Comparison of ENCODE assay signal across 8 mouse cellular contexts in genomic region chr19:56105452-56106091, GRCm38 (mm10).
DNase-seq lines count a peak whose midpoint lies in the region; ATAC-seq and TF ChIP-seq lines count a peak whose summit lies in the region.
"Had no signal": no experiment of that assay in that cellular context is flagged by ENCODE, and none has a peak within 500 bp of the region (broad histone marks: within the 10 kb centered on the region; RNA-seq: fewer than 3 reads in every experiment).

No protein-coding gene starts in this region.

- no peak overlapping the region for H3K9ac ChIP-seq in midbrain, embryonic 11.5 days (ENCODE audit: low read length)
- no peak overlapping the region for H3K9ac ChIP-seq in midbrain, embryonic 15.5 days
- no peak overlapping the region for H3K9ac ChIP-seq in hindbrain, embryonic 15.5 days
- no peak overlapping the region for H3K9ac ChIP-seq in limb, embryonic 12.5 days (replicated peaks)

- intact Hi-C loops in left cerebral cortex, adult 2 months (cut with DNase I): no loop called here

- no peak overlapping the region for H3K27ac ChIP-seq in midbrain, embryonic 11.5 days (ENCODE audit: low read depth, low read length)
- no peak overlapping the region for H3K27ac ChIP-seq in midbrain, embryonic 15.5 days
- H3K27ac ChIP-seq in hindbrain, embryonic 15.5 days (replicated peaks): no peak overlapping the region
- peak overlapping the region; percentile 65 for H3K27ac ChIP-seq in limb, embryonic 12.5 days
- no peak overlapping the region for H3K27ac ChIP-seq in left cerebral cortex, adult 2 months

- H3K36me3 ChIP-seq in midbrain, embryonic 11.5 days (ENCODE audit: control insufficient read depth, insufficient read depth, low read length): no peaks in the 10 kb centered on the region
- no peaks in the 10 kb centered on the region for H3K36me3 ChIP-seq in midbrain, embryonic 15.5 days (replicated peaks)
- no peaks in the 10 kb centered on the region for H3K36me3 ChIP-seq in hindbrain, embryonic 15.5 days
- H3K36me3 ChIP-seq in limb, embryonic 12.5 days: no peaks in the 10 kb centered on the region

- no peak for TF ChIP-seq CTCF in left cerebral cortex, adult 2 months (IDR thresholded peaks at IDR 0.05)

- peak; percentile 79 for ATAC-seq in midbrain, embryonic 11.5 days (ENCODE audit: low FRiP score)
- no peak for ATAC-seq in midbrain, embryonic 15.5 days (replicated peaks)
- peak; percentile 68; the same call in 1 of the 2 replicates for ATAC-seq in hindbrain, embryonic 15.5 days (ENCODE audit: low FRiP score, low read depth)
- 0 out of 2 replicates have a peak, but pooled peaks have one; percentile 32 for ATAC-seq in limb, embryonic 12.5 days (ENCODE audit: insufficient number of reproducible peaks, insufficient read depth, low FRiP score, low TSS enrichment, low read depth)

- no peak overlapping the region for H3K4me3 ChIP-seq in midbrain, embryonic 11.5 days (ENCODE audit: low read depth, low read length)
- no peak overlapping the region for H3K4me3 ChIP-seq in midbrain, embryonic 15.5 days
- H3K4me3 ChIP-seq in hindbrain, embryonic 15.5 days: no peak overlapping the region
- no peak overlapping the region for H3K4me3 ChIP-seq in limb, embryonic 12.5 days (replicated peaks)
- H3K4me3 ChIP-seq in left cerebral cortex, adult 2 months: no peak overlapping the region
- H3K4me3 ChIP-seq: myocyte had no signal

- H3K4me1 ChIP-seq in midbrain, embryonic 11.5 days (ENCODE audit: control insufficient read depth, insufficient read depth, low read length): 0 out of 2 replicates have a peak, but pooled peaks cover 2% of the 10 kb centered on the region
- H3K4me1 ChIP-seq in midbrain, embryonic 15.5 days: peaks cover 7% of the 10 kb centered on the region; the same call in 1 of the 2 replicates
- no peaks in the 10 kb centered on the region for H3K4me1 ChIP-seq in hindbrain, embryonic 15.5 days (replicated peaks)
- H3K4me1 ChIP-seq in limb, embryonic 12.5 days (replicated peaks): peaks cover 67% of the 10 kb centered on the region

- 55% methylated on average over 23 of the region's 23 CpGs for WGBS in midbrain, embryonic 11.5 days
- WGBS in midbrain, embryonic 15.5 days: 47% methylated on average over 23 of the region's 23 CpGs
- WGBS in hindbrain, embryonic 15.5 days: 38% methylated on average over 23 of the region's 23 CpGs
- WGBS in limb, embryonic 12.5 days: 7% methylated on average over 23 of the region's 23 CpGs

- H3K27me3 ChIP-seq in midbrain, embryonic 11.5 days (ENCODE audit: control insufficient read depth, insufficient read depth, low read length): no peaks in the 10 kb centered on the region
- no peaks in the 10 kb centered on the region for H3K27me3 ChIP-seq in midbrain, embryonic 15.5 days (replicated peaks)
- no peaks in the 10 kb centered on the region for H3K27me3 ChIP-seq in hindbrain, embryonic 15.5 days
- H3K27me3 ChIP-seq in limb, embryonic 12.5 days: peaks cover 21% of the 10 kb centered on the region

- H3K4me2 ChIP-seq in midbrain, embryonic 11.5 days: no peak overlapping the region
- no peak overlapping the region for H3K4me2 ChIP-seq in midbrain, embryonic 15.5 days
- no peak overlapping the region for H3K4me2 ChIP-seq in hindbrain, embryonic 15.5 days
- H3K4me2 ChIP-seq in limb, embryonic 12.5 days: peak overlapping the region; percentile 43

- no peaks in the 10 kb centered on the region for H3K9me3 ChIP-seq in midbrain, embryonic 11.5 days (ENCODE audit: control insufficient read depth, low read length)
- H3K9me3 ChIP-seq in midbrain, embryonic 15.5 days: 0 out of 2 replicates have a peak, but pooled peaks cover 6% of the 10 kb centered on the region
- H3K9me3 ChIP-seq in hindbrain, embryonic 15.5 days: no peaks in the 10 kb centered on the region
- H3K9me3 ChIP-seq in limb, embryonic 12.5 days: 0 out of 2 replicates have a peak, but pooled peaks cover 11% of the 10 kb centered on the region

- peak; percentile 88 for DNase-seq in midbrain, embryonic 11.5 days (ENCODE audit: low spot score, missing footprints)
- DNase-seq in testis, postnatal 14 days (ENCODE audit: low spot score): peak; percentile 24
- DNase-seq in heart, adult 8-10 months (ENCODE audit: low spot score): no peak
- DNase-seq in left cerebral cortex, adult 2 months (ENCODE audit: extremely low spot score in 1 of 2, low spot score in 2 of 2): no peak

Comparison
In these comparisons a context has a peak if more than half of its experiments do, and no peak if none do; other contexts are left out.
1. DNase-seq: peak in midbrain, embryonic 11.5 days (single experiment) and testis, postnatal 14 days (single experiment); none in heart, adult 8-10 months (single experiment) and left cerebral cortex, adult 2 months (0 of 2).